Mouse (Mus musculus): ENCODE measurements around the gene Wwox.

The Wwox gene

GRCm38 (mm10) chr8:115400013-115400720 lies 960.7 kb downstream of the Wwox start:
- DNase-seq = peak; percentile 62

All from thymus, postnatal 25 days (tissue).